Mouse (Mus musculus): ENCODE measurements around the gene Zdhhc24. TPM values are rescaled to one million over a fixed set of nuclear protein-coding genes. Genes with fewer than 3 reads are reported as not detected.

Gene Zdhhc24
- polyA plus RNA-seq, 1 experiment from 2014 or later = 26.1 TPM

DNA sequence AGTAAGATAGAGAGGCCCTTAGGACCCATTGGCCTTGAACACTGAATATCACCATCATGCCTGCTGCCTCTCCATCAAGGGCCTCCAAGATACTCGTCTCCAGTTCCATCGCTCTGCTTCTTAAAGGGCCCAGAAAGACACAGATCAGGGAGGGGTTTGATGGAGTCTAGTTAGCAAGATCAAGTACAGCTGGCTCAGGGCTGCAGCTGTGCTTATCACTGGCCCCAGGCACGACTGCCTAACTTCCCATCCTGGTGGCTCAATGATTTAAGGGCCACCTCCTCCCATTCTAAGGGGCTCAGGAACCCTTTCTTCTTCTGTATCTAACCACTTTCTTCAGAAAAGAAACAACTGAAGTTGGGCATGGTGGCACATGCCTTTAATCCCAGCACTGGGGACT, 13.3 kb downstream of the Zdhhc24 start:
- no peak overlapping the region for H3K4me2 ChIP-seq (ENCODE audit: low read length)
- H3K4me1 ChIP-seq (ENCODE audit: control insufficient read depth, insufficient read depth, low read length) = no peaks in the 10 kb centered on the region
- H3K27me3 ChIP-seq (ENCODE audit: control insufficient read depth, insufficient read depth, low read depth, low read length) = no peaks in the 10 kb centered on the region
- no peak overlapping the region for H3K4me3 ChIP-seq (ENCODE audit: low read depth, low read length)
- H3K27ac ChIP-seq (ENCODE audit: low read length) = no peak overlapping the region
- 89% methylated on average over 3 of the region's 3 CpGs for WGBS
- H3K9ac ChIP-seq (ENCODE audit: low read depth, low read length) = no peak overlapping the region
- peaks cover 26% of the 10 kb centered on the region for H3K36me3 ChIP-seq (ENCODE audit: control insufficient read depth, insufficient read depth, low read length)
- ATAC-seq = no peak
- no peaks in the 10 kb centered on the region for H3K9me3 ChIP-seq (replicated peaks; ENCODE audit: control insufficient read depth, low read length, poor library complexity, severe bottlenecking)

DNA sequence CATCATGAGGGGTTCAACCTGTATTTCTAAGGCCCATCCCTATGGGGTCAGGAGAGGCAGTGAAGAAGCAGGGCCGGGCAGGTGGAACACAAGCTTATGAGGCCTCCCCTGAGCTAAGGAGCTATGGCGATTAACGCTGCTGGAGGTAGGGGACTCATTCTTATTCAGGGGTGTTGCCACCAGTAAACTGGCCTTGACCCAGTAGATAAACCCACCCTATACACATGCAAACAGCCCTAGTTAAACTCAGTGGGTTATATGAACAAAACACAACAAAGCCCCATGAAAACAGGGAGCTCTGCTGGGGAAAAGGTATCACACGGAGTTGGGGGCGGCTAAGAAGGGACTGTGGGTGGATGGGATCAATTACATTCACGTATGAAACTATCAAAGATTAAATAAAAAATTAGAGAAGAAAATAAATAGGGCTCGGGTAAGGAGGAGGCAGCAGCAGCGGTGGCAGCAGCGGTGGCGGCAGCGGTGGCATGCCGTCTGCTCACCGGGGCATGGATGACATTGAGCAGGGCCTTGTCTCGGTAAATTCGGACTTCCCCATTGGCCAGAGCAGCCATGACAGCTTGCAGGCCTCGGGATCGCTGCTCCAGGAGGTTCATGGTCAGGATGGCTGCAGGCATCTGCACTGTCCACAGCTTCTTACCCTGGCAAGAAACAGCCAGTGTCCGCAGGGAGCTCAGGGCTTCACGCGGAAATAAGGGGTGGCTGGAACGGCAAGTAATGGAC, 18.5 kb downstream of the Zdhhc24 start:
- Histone ChIP-seq H3K9me3 (replicated peaks; ENCODE audit: control insufficient read depth, low read length, poor library complexity, severe bottlenecking) (no peaks in the 10 kb centered on the region), H3K4me3 (ENCODE audit: low read depth, low read length) (no peak overlapping the region), H3K27me3 (ENCODE audit: control insufficient read depth, insufficient read depth, low read depth, low read length) (no peaks in the 10 kb centered on the region), H3K27ac (ENCODE audit: low read length) (no peak overlapping the region), H3K4me2 (ENCODE audit: low read length) (no peak overlapping the region), H3K4me1 (ENCODE audit: control insufficient read depth, insufficient read depth, low read length) (no peaks in the 10 kb centered on the region), H3K36me3 (ENCODE audit: control insufficient read depth, insufficient read depth, low read length) (peaks cover 22% of the 10 kb centered on the region), H3K9ac (ENCODE audit: low read depth, low read length) (no peak overlapping the region)
- WGBS = 55% methylated on average over 21 of the region's 21 CpGs
- no peak for ATAC-seq

DNA sequence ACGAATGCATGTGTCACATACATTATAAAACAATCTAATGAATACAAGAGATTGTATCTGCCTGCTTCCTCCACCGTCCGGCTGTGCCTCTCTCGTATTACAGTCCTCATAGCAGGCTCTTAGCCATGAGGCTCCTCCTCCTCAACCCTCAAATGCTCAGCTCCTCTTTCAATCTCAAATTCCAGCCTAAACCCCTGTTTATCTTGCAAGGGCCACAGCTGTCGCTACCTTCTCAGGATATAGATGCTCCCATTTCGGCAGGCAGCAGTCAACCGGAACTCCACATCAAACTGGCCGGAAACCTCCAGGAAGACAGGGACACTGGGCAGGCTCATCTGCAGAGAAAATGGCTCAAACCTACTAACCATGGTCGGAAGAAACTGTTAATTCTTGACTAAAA, 20.5 kb downstream of the Zdhhc24 start:
- 90% methylated on average over 9 of the region's 9 CpGs for WGBS
- Histone ChIP-seq H3K4me3 (ENCODE audit: low read depth, low read length) (no peak overlapping the region), H3K4me1 (ENCODE audit: control insufficient read depth, insufficient read depth, low read length) (no peaks in the 10 kb centered on the region), H3K27me3 (ENCODE audit: control insufficient read depth, insufficient read depth, low read depth, low read length) (no peaks in the 10 kb centered on the region), H3K9ac (ENCODE audit: low read depth, low read length) (no peak overlapping the region), H3K4me2 (ENCODE audit: low read length) (no peak overlapping the region), H3K36me3 (ENCODE audit: control insufficient read depth, insufficient read depth, low read length) (peaks cover 20% of the 10 kb centered on the region), H3K9me3 (replicated peaks; ENCODE audit: control insufficient read depth, low read length, poor library complexity, severe bottlenecking) (no peaks in the 10 kb centered on the region), H3K27ac (ENCODE audit: low read length) (no peak overlapping the region)
- no peak for ATAC-seq

DNA sequence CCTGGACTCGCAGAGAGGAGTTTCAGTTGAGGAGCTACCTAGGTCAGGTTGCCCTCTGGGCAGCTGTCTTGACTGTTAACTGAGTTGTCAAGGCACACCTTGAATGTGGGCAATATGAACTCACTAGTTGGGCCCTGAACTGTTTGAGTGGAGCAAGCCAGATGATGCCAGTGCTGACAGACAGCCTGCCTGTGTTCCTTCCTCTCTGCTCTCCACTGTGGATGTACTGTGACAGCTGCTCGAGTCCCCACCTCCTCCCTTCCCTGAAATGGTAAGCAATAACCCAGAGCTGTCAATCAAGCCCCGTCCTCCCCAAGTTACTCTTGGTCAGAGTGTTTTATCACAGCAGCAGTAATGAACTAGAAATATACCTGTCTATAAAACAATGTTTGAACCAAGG, 21.4 kb downstream of the Zdhhc24 start:
- peaks cover 20% of the 10 kb centered on the region for H3K36me3 ChIP-seq (ENCODE audit: control insufficient read depth, insufficient read depth, low read length)
- WGBS = 92% methylated on average over 3 of the region's 3 CpGs
- no peak overlapping the region for H3K4me2 ChIP-seq (ENCODE audit: low read length)
- H3K4me1 ChIP-seq (ENCODE audit: control insufficient read depth, insufficient read depth, low read length) = no peaks in the 10 kb centered on the region
- no peak overlapping the region for H3K27ac ChIP-seq (ENCODE audit: low read length)
- H3K9me3 ChIP-seq (replicated peaks; ENCODE audit: control insufficient read depth, low read length, poor library complexity, severe bottlenecking) = no peaks in the 10 kb centered on the region
- H3K9ac ChIP-seq (ENCODE audit: low read depth, low read length) = no peak overlapping the region
- no peaks in the 10 kb centered on the region for H3K27me3 ChIP-seq (ENCODE audit: control insufficient read depth, insufficient read depth, low read depth, low read length)
- no peak overlapping the region for H3K4me3 ChIP-seq (ENCODE audit: low read depth, low read length)
- ATAC-seq = no peak

DNA sequence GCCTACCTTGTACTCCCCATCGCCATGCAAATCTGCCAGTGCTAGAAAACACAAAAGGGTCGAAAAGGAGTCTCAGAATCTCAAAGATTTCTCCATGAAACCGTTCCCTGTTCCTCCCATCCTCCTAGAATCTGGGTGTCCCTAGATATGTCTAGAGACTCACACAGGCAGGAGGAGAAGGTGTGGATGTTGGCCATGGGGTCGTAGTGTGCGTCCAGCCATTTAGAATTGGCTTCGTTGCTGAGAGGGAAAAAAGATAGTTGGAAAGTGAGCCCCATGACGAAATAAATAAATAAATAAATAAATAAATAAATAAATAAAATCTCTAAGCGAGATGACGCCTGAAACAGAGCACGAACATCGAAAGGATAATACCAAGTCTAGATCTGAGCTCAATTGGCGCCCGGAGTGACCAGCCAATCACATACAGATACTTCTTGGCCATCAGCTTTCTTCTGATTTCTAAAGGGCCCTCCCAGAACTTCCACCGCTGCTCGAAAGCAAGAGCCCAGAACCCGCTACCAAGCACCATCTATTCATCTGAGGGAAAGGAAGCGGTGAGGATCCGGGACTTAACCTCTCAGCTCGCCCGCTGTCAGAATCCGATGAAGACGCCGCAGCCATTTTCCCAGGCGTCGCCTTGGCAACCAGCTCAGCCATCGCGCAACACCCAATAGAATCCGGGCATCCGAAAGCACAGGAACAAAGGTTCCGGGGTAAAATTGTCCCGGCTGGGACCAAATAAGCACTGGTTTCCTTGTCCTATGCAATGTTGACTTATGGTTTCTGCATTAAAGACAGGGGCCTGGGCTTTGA, 27.7 kb downstream of the Zdhhc24 start, which contains the start of gene Bbs1:
TSS of gene Bbs1 (minus strand) at position 650 of the 816 bp plus-strand sequence.
- Histone ChIP-seq H3K9ac (ENCODE audit: low read depth, low read length) (peak within 1 kb of the TSS; percentile 68), H3K36me3 (ENCODE audit: control insufficient read depth, insufficient read depth, low read length) (peaks cover 26% of the 10 kb centered on the region), H3K9me3 (replicated peaks; ENCODE audit: control insufficient read depth, low read length, poor library complexity, severe bottlenecking) (no peaks in the 10 kb centered on the region), H3K4me2 (ENCODE audit: low read length) (peak within 1 kb of the TSS; percentile 92), H3K4me1 (ENCODE audit: control insufficient read depth, insufficient read depth, low read length) (peaks cover 12% of the 10 kb centered on the region), H3K27me3 (ENCODE audit: control insufficient read depth, insufficient read depth, low read depth, low read length) (no peaks in the 10 kb centered on the region), H3K4me3 (ENCODE audit: low read depth, low read length) (peak within 1 kb of the TSS; percentile 76), H3K27ac (ENCODE audit: low read length) (peak within 1 kb of the TSS; percentile 88)
- WGBS = 6% methylated on average over 31 of the region's 31 CpGs
- peak; percentile 69 for ATAC-seq

DNA sequence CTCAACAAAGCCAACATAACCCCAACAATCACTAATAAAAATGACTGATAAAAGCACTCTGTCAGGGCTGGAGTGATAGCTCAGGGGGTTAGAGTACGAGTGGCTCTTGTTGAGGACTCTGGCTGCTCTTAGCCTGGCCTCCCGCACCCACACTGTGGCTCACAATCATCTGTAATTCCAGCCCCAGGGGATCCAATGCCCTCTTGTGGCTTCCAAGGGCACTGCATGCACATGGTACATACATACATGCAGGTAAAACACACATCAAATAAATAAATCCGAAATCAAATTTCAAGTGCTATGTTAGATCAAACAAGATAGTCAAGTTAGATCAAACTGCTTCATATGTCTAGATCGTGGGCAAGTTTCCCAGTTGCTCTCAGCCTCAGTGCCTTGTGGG, 29.6 kb downstream of the Zdhhc24 start:
- H3K27me3 ChIP-seq (ENCODE audit: control insufficient read depth, insufficient read depth, low read depth, low read length) = no peaks in the 10 kb centered on the region
- 84% methylated on average over 4 of the region's 4 CpGs for WGBS
- H3K27ac ChIP-seq (ENCODE audit: low read length) = no peak overlapping the region
- peaks cover 12% of the 10 kb centered on the region for H3K4me1 ChIP-seq (ENCODE audit: control insufficient read depth, insufficient read depth, low read length)
- peaks cover 29% of the 10 kb centered on the region for H3K36me3 ChIP-seq (ENCODE audit: control insufficient read depth, insufficient read depth, low read length)
- no peak overlapping the region for H3K4me3 ChIP-seq (ENCODE audit: low read depth, low read length)
- no peak overlapping the region for H3K4me2 ChIP-seq (ENCODE audit: low read length)
- no peak overlapping the region for H3K9ac ChIP-seq (ENCODE audit: low read depth, low read length)
- ATAC-seq = no peak
- H3K9me3 ChIP-seq (replicated peaks; ENCODE audit: control insufficient read depth, low read length, poor library complexity, severe bottlenecking) = no peaks in the 10 kb centered on the region

DNA sequence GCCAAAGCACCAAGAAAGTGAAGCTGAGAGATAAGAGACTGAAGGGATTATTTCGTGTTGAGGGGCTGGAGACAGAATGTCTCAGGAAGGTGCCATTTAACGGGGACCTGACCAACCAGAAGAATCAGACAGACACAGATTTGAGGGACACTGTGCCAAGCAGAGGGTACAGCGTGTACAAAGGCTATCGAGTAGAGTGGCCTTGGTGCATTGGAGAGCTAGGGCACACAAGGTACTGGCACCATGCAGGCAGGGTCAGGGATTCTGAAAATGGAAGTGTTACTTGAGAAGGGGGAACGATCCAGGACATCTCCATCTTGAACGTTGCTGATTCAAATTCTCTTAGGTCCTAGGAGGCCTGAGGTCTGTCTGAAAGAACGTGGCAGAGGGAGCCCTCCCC, 30.9 kb downstream of the Zdhhc24 start:
- 90% methylated on average over 7 of the region's 7 CpGs for WGBS

DNA sequence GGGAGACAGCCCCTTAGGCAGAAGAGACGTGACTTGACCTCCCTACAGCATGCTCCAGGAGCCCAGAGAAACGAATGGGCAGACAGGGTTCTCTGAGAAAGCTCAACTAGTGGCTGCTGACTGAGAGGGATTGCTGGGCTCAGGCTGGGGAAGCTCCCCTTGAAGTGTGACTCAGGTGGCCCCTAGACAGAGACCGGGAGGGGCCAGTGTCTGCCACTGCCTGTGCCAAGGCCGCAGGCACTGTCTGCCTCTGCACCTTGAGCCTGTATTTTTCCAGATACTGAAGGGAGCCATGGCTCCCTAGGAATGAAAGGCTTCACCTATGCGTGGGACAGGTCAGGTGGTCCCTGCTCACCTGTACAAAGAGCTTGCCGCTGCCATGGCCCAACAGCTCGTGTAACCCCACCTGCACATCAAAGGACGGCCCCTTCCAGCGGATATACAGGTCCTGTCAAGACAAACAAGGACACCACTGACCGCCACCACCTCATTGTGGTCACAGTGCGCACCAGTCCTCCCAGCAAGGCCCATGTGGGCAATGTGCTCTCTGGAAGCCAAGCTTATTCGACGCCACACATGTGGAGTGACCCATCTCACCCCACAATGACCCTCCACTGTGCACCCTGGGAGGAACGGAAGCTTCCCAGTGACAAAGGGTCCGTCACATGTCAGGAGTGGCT, 37.6 kb downstream of the Zdhhc24 start:
- H3K9ac ChIP-seq (ENCODE audit: low read depth, low read length) = no peak overlapping the region
- H3K4me3 ChIP-seq (ENCODE audit: low read depth, low read length) = no peak overlapping the region
- H3K4me1 ChIP-seq (ENCODE audit: control insufficient read depth, insufficient read depth, low read length) = no peaks in the 10 kb centered on the region
- 87% methylated on average over 15 of the region's 15 CpGs for WGBS
- no peak overlapping the region for H3K27ac ChIP-seq (ENCODE audit: low read length)
- no peaks in the 10 kb centered on the region for H3K9me3 ChIP-seq (replicated peaks; ENCODE audit: control insufficient read depth, low read length, poor library complexity, severe bottlenecking)
- ATAC-seq = no peak
- peaks cover 41% of the 10 kb centered on the region for H3K36me3 ChIP-seq (ENCODE audit: control insufficient read depth, insufficient read depth, low read length)
- no peak overlapping the region for H3K4me2 ChIP-seq (ENCODE audit: low read length)
- no peaks in the 10 kb centered on the region for H3K27me3 ChIP-seq (ENCODE audit: control insufficient read depth, insufficient read depth, low read depth, low read length)

More for the DNA sequence above, 30.9 kb downstream of the Zdhhc24 start:
- Histone ChIP-seq H3K27ac (ENCODE audit: low read length) (no peak overlapping the region), H3K4me1 (ENCODE audit: control insufficient read depth, insufficient read depth, low read length) (peaks cover 12% of the 10 kb centered on the region), H3K36me3 (ENCODE audit: control insufficient read depth, insufficient read depth, low read length) (peaks cover 36% of the 10 kb centered on the region), H3K9me3 (replicated peaks; ENCODE audit: control insufficient read depth, low read length, poor library complexity, severe bottlenecking) (no peaks in the 10 kb centered on the region), H3K4me2 (ENCODE audit: low read length) (no peak overlapping the region), H3K27me3 (ENCODE audit: control insufficient read depth, insufficient read depth, low read depth, low read length) (no peaks in the 10 kb centered on the region), H3K9ac (ENCODE audit: low read depth, low read length) (no peak overlapping the region), H3K4me3 (ENCODE audit: low read depth, low read length) (no peak overlapping the region)
- no peak for ATAC-seq
